Mouse (Mus musculus) neutrophil, adult 65 days (primary cell): Measurements from ENCODE around the gene Rhox11. TPM values are rescaled to one million over a fixed set of nuclear protein-coding genes. Genes with fewer than 3 reads are reported as not detected.

Experiments used
- total RNA-seq: library from RNA; stranded (reverse); gene quantifications from 2 replicates; pipeline ENCODE4 v1.2.4, GENCODE M21; 2023

Rhox11 gene
- total RNA-seq: not detected in 2 replicates

GRCm38 (mm10) chrX:38085041-38085440 lies at the start of gene Rhox11:
Gene Rhox11 (minus strand): TSS chrX:38085141.

GRCm38 (mm10) chrX:38120982-38121381 lies 36.0 kb upstream of the Rhox11 start, which contains the start of gene Rhox13:
Gene Rhox13 (plus strand): TSS chrX:38121219.

GRCm38 (mm10) chrX:38110807-38111206 lies 25.9 kb upstream of the Rhox11 start, which contains the start of gene Rhox12:
Gene Rhox12 (minus strand): TSS chrX:38110907.

GRCm38 (mm10) chrX:38066175-38066574 lies 18.8 kb downstream of the Rhox11 start, which contains the start of gene Rhox10:
Gene Rhox10 (plus strand): TSS chrX:38066475.

GRCm38 (mm10) chrX:38043014-38043413 lies 41.9 kb downstream of the Rhox11 start, which contains the start of gene Btg1-ps2:
Gene Btg1-ps2 (minus strand): TSS chrX:38043114.

Other genes with a start within 250 kb of the Rhox11 start
- gene Rhox8, start 206.2 kb downstream of the Rhox11 start, total RNA-seq: not detected in 2 replicates
- not detected in 2 replicates for gene Rhox7b, start 187.9 kb downstream of the Rhox11 start, total RNA-seq
- not detected in 2 replicates for gene Rhox9, start 183.4 kb downstream of the Rhox11 start, total RNA-seq
- not detected in 2 replicates for gene Btg1-ps1, start 66.3 kb downstream of the Rhox11 start, total RNA-seq
- gene Btg1-ps2, start 42.0 kb downstream of the Rhox11 start, total RNA-seq: not detected in 2 replicates
- not detected in 2 replicates for gene Rhox10, start 18.7 kb downstream of the Rhox11 start, total RNA-seq
- not detected in 2 replicates for gene Rhox12, start 25.8 kb upstream of the Rhox11 start, total RNA-seq
- gene Rhox13, start 36.1 kb upstream of the Rhox11 start, total RNA-seq: not detected in 2 replicates
- gene Zbtb33, start 104.7 kb upstream of the Rhox11 start, total RNA-seq: 24.2 and 27.3 TPM in 2 replicates
- gene Tmem255a, start 167.3 kb upstream of the Rhox11 start, total RNA-seq: not detected in 2 replicates
- not detected in 2 replicates for gene Atp1b4, start 231.0 kb upstream of the Rhox11 start, total RNA-seq